Mouse (Mus musculus) embryonic facial prominence, embryonic 11.5 days (tissue): ENCODE measurements around the gene Crisp2. TPM values are rescaled to one million over a fixed set of nuclear protein-coding genes. Genes with fewer than 3 reads are reported as not detected.

Source experiments
- ATAC-seq: fragments of 200-750 bp; cut with Nextera tagmentation; replicated peaks from 2 replicates; pipeline ENCODE4 v1.8.0; 2017; ENCODE audit warnings: low read depth; ENCODE audit not compliant: insufficient number of reproducible peaks, low FRiP score, low TSS enrichment
- DNase-seq: peaks from one replicate; pipeline ENCODE4 v3.0.0-alpha.2; 2015; ENCODE audit warnings: low spot score
- H3K27ac ChIP-seq: fragments of 300-500 bp; sonication (generic); replicated peaks from 2 replicates; pipeline ENCODE4 v1.5.1; 2014; ENCODE audit warnings: mild to moderate bottlenecking, low read depth, low read length, control low read depth
- H3K27me3 ChIP-seq: fragments of 300-500 bp; sonication (generic); 2 replicates; pipeline ENCODE4 v1.6.1; 2014; ENCODE audit warnings: mild to moderate bottlenecking, low read length, moderate library complexity, mixed read lengths; ENCODE audit not compliant: control insufficient read depth, insufficient read depth
- H3K36me3 ChIP-seq: fragments of 300-500 bp; sonication (generic); replicated peaks from 2 replicates; pipeline ENCODE4 v1.6.1; 2014; ENCODE audit warnings: low read depth, mild to moderate bottlenecking, low read length, moderate library complexity, mixed read lengths; ENCODE audit not compliant: control insufficient read depth, insufficient read depth
- H3K4me1 ChIP-seq: fragments of 300-500 bp; sonication (generic); 2 replicates; pipeline ENCODE4 v1.6.1; 2014; ENCODE audit warnings: low read length, mixed read lengths; ENCODE audit not compliant: control insufficient read depth, insufficient read depth
- H3K4me2 ChIP-seq: fragments of 300-500 bp; sonication (generic); 2 replicates; pipeline ENCODE4 v1.6.1; 2014; ENCODE audit warnings: low read depth, mild to moderate bottlenecking, control low read depth, low read length, moderate library complexity
- H3K4me3 ChIP-seq: fragments of 300-500 bp; sonication (generic); 2 replicates; pipeline ENCODE4 v1.5.1; 2014; ENCODE audit warnings: low read depth, low read length, control low read depth
- H3K9ac ChIP-seq: fragments of 300-500 bp; sonication (generic); replicated peaks from 2 replicates; pipeline ENCODE4 v1.6.1; 2014; ENCODE audit warnings: mild to moderate bottlenecking, control low read depth, low read length
- H3K9me3 ChIP-seq: fragments of 300-500 bp; sonication (generic); replicated peaks from 2 replicates; pipeline ENCODE4 v1.6.1; 2016; ENCODE audit warnings: mild to moderate bottlenecking, low read length, inconsistent platforms, mixed read lengths; ENCODE audit not compliant: control insufficient read depth
- WGBS: fragments of 180-500 bp; shearing (Covaris S2); extraction: QIAGEN DNeasy Blood & Tissue Kit; methylation state at CpG from one replicate; pipeline ENCODE4 v1.1.7; 2014; 5-methylcytosine and 5-hydroxymethylcytosine counted together
- polyA plus RNA-seq: library from polyadenylated mRNA; unstranded; fragments of >200 nt; fragmentation: Nextera tagmentation; extraction: Ambion mirVana; gene quantifications from 2 replicates; pipeline ENCODE4 v1.2.1, GENCODE M21; 2014

Gene Crisp2
- polyA plus RNA-seq, 1 experiment from 2014 or later, result not detected

GRCm38 (mm10) chr17:40812259-40812658, 5.5 kb upstream of the Crisp2 start:
- no peak overlapping the region for H3K9ac ChIP-seq
- H3K36me3 ChIP-seq, result no peaks in the 10 kb centered on the region
- H3K4me3 ChIP-seq, result no peak overlapping the region
- H3K4me1 ChIP-seq, result no peaks in the 10 kb centered on the region
- no peak overlapping the region for H3K27ac ChIP-seq
- no peaks in the 10 kb centered on the region for H3K27me3 ChIP-seq
- H3K4me2 ChIP-seq, result no peak overlapping the region
- ATAC-seq, result no peak
- 79% methylated on average over 2 of the region's 2 CpGs for WGBS
- H3K9me3 ChIP-seq, result no peaks in the 10 kb centered on the region
- DNase-seq, result no peak

GRCm38 (mm10) chr17:40811560-40811959, 4.8 kb upstream of the Crisp2 start:
- ATAC-seq, result no peak
- no peak overlapping the region for H3K9ac ChIP-seq
- no peak overlapping the region for H3K4me3 ChIP-seq
- no peaks in the 10 kb centered on the region for H3K27me3 ChIP-seq
- no peaks in the 10 kb centered on the region for H3K36me3 ChIP-seq
- H3K27ac ChIP-seq, result no peak overlapping the region
- WGBS, result 94% methylated on average over 1 of the region's 1 CpGs
- no peak overlapping the region for H3K4me2 ChIP-seq
- no peak for DNase-seq
- no peaks in the 10 kb centered on the region for H3K9me3 ChIP-seq
- no peaks in the 10 kb centered on the region for H3K4me1 ChIP-seq

GRCm38 (mm10) chr17:40810934-40811333, 4.1 kb upstream of the Crisp2 start, which contains the start of gene Rhag:
Gene Rhag (plus strand): TSS chr17:40811126.
- DNase-seq (no peak), ATAC-seq (no peak)
- Histone ChIP-seq H3K27me3 (no peaks in the 10 kb centered on the region), H3K27ac (no peak within 1 kb of the TSS), H3K9me3 (no peaks in the 10 kb centered on the region), H3K9ac (no peak within 1 kb of the TSS), H3K4me2 (no peak within 1 kb of the TSS), H3K4me3 (no peak within 1 kb of the TSS), H3K36me3 (no peaks in the 10 kb centered on the region), H3K4me1 (no peaks in the 10 kb centered on the region)
- 86% methylated on average over 1 of the region's 1 CpGs for whole genome bisulfite sequencing

GRCm38 (mm10) chr17:40808071-40808470, 1.3 kb upstream of the Crisp2 start:
- Histone ChIP-seq H3K4me3 (no peak overlapping the region), H3K36me3 (no peaks in the 10 kb centered on the region)

GRCm38 (mm10) chr17:40806550-40806949, 253 bp downstream of the Crisp2 start:
- Histone ChIP-seq H3K9ac (no peak overlapping the region), H3K4me3 (no peak overlapping the region), H3K27me3 (no peaks in the 10 kb centered on the region), H3K27ac (no peak overlapping the region), H3K4me2 (no peak overlapping the region), H3K36me3 (no peaks in the 10 kb centered on the region), H3K9me3 (no peaks in the 10 kb centered on the region), H3K4me1 (no peaks in the 10 kb centered on the region)
- 74% methylated on average over 3 of the region's 3 CpGs for WGBS
- ATAC-seq (no peak), DNase-seq (no peak)

More at GRCm38 (mm10) chr17:40808071-40808470, 1.3 kb upstream of the Crisp2 start:
- DNase-seq, result no peak
- Histone ChIP-seq H3K4me1 (no peaks in the 10 kb centered on the region), H3K9me3 (no peaks in the 10 kb centered on the region), H3K9ac (no peak overlapping the region), H3K27me3 (no peaks in the 10 kb centered on the region), H3K27ac (no peak overlapping the region), H3K4me2 (no peak overlapping the region)
- no peak for ATAC-seq

- Histone ChIP-seq H3K4me2 (no peak overlapping the region), H3K27ac (no peak overlapping the region), H3K4me1 (no peaks in the 10 kb centered on the region), H3K9me3 (no peaks in the 10 kb centered on the region), H3K4me3 (no peak overlapping the region), H3K27me3 (no peaks in the 10 kb centered on the region), H3K36me3 (no peaks in the 10 kb centered on the region), H3K9ac (no peak overlapping the region)
- 81% methylated on average over 3 of the region's 3 CpGs for WGBS
- no peak for ATAC-seq
- peak; percentile 3 for DNase-seq
Observed at GRCm38 (mm10) chr17:40802707-40803340, 4.0 kb downstream of the Crisp2 start.

GRCm38 (mm10) chr17:40793921-40794854, 12.6 kb downstream of the Crisp2 start:
- Histone ChIP-seq H3K4me2 (no peak overlapping the region), H3K4me1 (no peaks in the 10 kb centered on the region), H3K27ac (no peak overlapping the region), H3K27me3 (no peaks in the 10 kb centered on the region), H3K9ac (no peak overlapping the region), H3K9me3 (no peaks in the 10 kb centered on the region), H3K4me3 (no peak overlapping the region), H3K36me3 (no peaks in the 10 kb centered on the region)
- peak; percentile 43 for DNase-seq
- no peak for ATAC-seq
- WGBS, result 53% methylated on average over 20 of the region's 20 CpGs

- ATAC-seq, result no peak
- no peak overlapping the region for H3K9ac ChIP-seq
- no peaks in the 10 kb centered on the region for H3K4me1 ChIP-seq
Observed at GRCm38 (mm10) chr17:40789877-40790276, 16.9 kb downstream of the Crisp2 start.

More at GRCm38 (mm10) chr17:40789877-40790276, 16.9 kb downstream of the Crisp2 start:
- no peak for DNase-seq
- Histone ChIP-seq H3K9me3 (no peaks in the 10 kb centered on the region), H3K27me3 (no peaks in the 10 kb centered on the region), H3K36me3 (no peaks in the 10 kb centered on the region), H3K27ac (no peak overlapping the region), H3K4me2 (no peak overlapping the region), H3K4me3 (no peak overlapping the region)
